Mouse (Mus musculus): Measurements from ENCODE around the gene Aox3.

GRCm38 (mm10) chr1:58213838-58214237, 100.9 kb downstream of the Aox3 start:
- TF ChIP-seq CTCF (IDR thresholded peaks at IDR 0.05; ENCODE audit: extremely low read depth, insufficient read length, insufficient replicate concordance, low read depth, low read length): no peak
- no peak for TF ChIP-seq POLR2A (IDR thresholded peaks at IDR 0.05; ENCODE audit: low read depth, low read length)

Data from small intestine, adult 2 months (tissue).